Mouse (Mus musculus): ENCODE measurements around the gene Shkbp1.
A peak's percentile ranks its signal among the peaks of the same experiment; 100 is the strongest.

DNA sequence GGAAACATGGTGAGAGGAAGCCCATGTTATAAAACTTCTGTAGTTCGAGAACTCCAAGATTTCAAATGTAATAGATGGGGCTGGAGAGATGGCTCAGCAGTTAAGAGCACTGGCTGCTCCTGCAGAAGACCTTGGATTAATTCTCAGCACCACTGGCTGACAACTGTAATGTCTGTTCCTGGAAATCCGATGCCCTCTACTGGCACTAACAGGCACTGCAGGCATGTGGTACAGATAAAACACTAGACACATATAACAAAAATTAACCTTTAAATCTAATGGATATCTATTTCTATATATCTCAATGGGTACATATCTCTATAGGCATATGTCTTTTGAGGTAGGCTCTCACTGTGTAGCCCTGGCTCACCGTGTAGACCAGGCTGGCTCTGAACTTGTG, 41.4 kb downstream of the Shkbp1 start:
- TF ChIP-seq HCFC1 (IDR thresholded peaks at IDR 0.05; ENCODE audit: low read depth, low read length): no peak
- TF ChIP-seq CTCF (conservative IDR thresholded peaks at IDR 0.05 in 1 of 2, IDR thresholded peaks at IDR 0.05 in 1 of 2; ENCODE audit: low read depth in 2 of 2, low read length in 2 of 2): peak in 1 of 2 experiments; percentile 29; a peak in 2 of 4 replicates
- no peak for TF ChIP-seq EP300 (IDR thresholded peaks at IDR 0.05; ENCODE audit: low read length)
- no peak for TF ChIP-seq MAX (IDR thresholded peaks at IDR 0.05; ENCODE audit: low read length)
- TF ChIP-seq NRF1 (IDR thresholded peaks at IDR 0.05; ENCODE audit: low read depth, low read length): no peak

Measured in CH12.LX (cell line).